ENCODE assay signal across 10 mouse cellular contexts in the genomic region with DNA sequence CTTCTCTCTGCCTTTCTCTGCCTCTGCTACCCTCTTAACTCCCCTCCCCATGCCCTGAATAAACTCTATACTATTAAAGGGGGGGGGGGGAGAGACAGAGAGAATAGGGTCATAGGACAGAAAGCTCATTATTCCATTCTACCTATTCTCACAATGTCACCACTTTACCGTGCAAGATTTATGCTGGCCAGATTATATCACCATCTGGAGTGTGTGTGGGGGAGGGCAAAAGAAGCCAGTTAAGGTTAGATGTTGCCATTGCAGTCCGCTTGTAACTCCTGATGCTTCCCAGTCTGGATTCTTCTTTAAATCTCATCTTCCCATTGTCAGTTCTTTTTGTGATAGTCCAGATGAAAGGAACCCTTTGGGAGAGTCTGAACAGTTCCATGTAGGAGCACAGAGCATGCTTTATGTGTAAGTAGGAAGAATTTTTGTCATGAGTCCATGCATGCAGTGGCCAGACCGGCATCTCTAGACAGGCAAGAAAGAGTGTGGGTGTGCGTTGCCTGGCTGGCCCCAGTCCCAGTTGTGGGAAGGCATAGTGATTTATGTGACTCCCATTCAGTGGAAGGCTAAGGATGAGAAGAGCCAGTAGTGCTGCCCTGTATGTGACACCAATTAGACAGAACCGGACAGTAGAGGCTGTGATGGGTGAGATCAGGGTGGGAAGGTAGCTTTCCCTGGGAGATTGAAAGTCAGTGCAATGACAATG. TPM values are rescaled to one million over a fixed set of nuclear protein-coding genes. Genes with fewer than 3 reads are reported as not detected.
DNase-seq lines count a peak whose midpoint lies in the region; ATAC-seq lines count a peak whose summit lies in the region.
"Had no signal": no experiment of that assay in that cellular context is flagged by ENCODE, and none has a peak within 500 bp of the region (broad histone marks: within the 10 kb centered on the region; RNA-seq: fewer than 3 reads in every experiment).

No protein-coding gene starts in this region.

- DNase-seq in embryonic facial prominence, embryonic 14.5 days (ENCODE audit: low spot score) = no peak
- DNase-seq in embryonic facial prominence, embryonic 10.5 days (ENCODE audit: low spot score) = no peak
- DNase-seq in ovary, postnatal 36 days (ENCODE audit: low spot score) = peak; percentile 12
- no peak for DNase-seq in ovary, adult 18-20 months (ENCODE audit: low spot score)
- DNase-seq in layer of hippocampus, adult 8-10 months (ENCODE audit: low spot score in 2 of 2) = peak; percentile 23 to 36
- DNase-seq in right cerebral cortex, postnatal 36 days (ENCODE audit: low spot score in 2 of 2) = peak; percentile 37 to 51
- no peak for DNase-seq in gastrocnemius, postnatal 25 days
- no peak for DNase-seq in thymus, postnatal 25 days

- H3K27ac ChIP-seq in embryonic facial prominence, embryonic 14.5 days (replicated peaks; ENCODE audit: low read depth, low read length) = no peak overlapping the region
- no peak overlapping the region for H3K27ac ChIP-seq in embryonic facial prominence, embryonic 10.5 days (replicated peaks)
- H3K27ac ChIP-seq: stomach, embryonic 15.5 days had no signal

- no peaks in the 10 kb centered on the region for H3K27me3 ChIP-seq in embryonic facial prominence, embryonic 14.5 days (replicated peaks; ENCODE audit: control insufficient read depth, insufficient read depth, low read length)
- no peaks in the 10 kb centered on the region for H3K27me3 ChIP-seq in embryonic facial prominence, embryonic 10.5 days (replicated peaks; ENCODE audit: low read depth, poor library complexity, severe bottlenecking)
- H3K27me3 ChIP-seq: stomach, embryonic 15.5 days had no signal

- ATAC-seq in embryonic facial prominence, embryonic 14.5 days (ENCODE audit: low read depth) = 0 out of 2 replicates have a peak, but pooled peaks have one; percentile 18
- ATAC-seq: lung, postnatal 0 days had no signal

- no peaks in the 10 kb centered on the region for H3K9me3 ChIP-seq in embryonic facial prominence, embryonic 14.5 days (ENCODE audit: control insufficient read depth, low read length)
- H3K9me3 ChIP-seq in embryonic facial prominence, embryonic 10.5 days = peaks cover 5% of the 10 kb centered on the region; the same call in 1 of the 2 replicates
- H3K9me3 ChIP-seq: stomach, embryonic 15.5 days had no signal

- WGBS in embryonic facial prominence, embryonic 14.5 days = 72% methylated on average over 5 of the region's 5 CpGs
- 86% methylated on average over 5 of the region's 5 CpGs for WGBS in embryonic facial prominence, embryonic 10.5 days

- H3K36me3 ChIP-seq in embryonic facial prominence, embryonic 14.5 days (ENCODE audit: control insufficient read depth, insufficient read depth, low read length) = no peaks in the 10 kb centered on the region
- H3K36me3 ChIP-seq in embryonic facial prominence, embryonic 10.5 days (replicated peaks) = no peaks in the 10 kb centered on the region; the same call in 1 of the 2 replicates
- H3K36me3 ChIP-seq: stomach, embryonic 15.5 days had no signal

- H3K4me3 ChIP-seq in embryonic facial prominence, embryonic 14.5 days (ENCODE audit: low read depth, low read length) = no peak overlapping the region
- no peak overlapping the region for H3K4me3 ChIP-seq in embryonic facial prominence, embryonic 10.5 days
- H3K4me3 ChIP-seq: stomach, embryonic 15.5 days had no signal

- H3K4me1 ChIP-seq in embryonic facial prominence, embryonic 14.5 days (ENCODE audit: control insufficient read depth, insufficient read depth, low read length) = peaks cover 11% of the 10 kb centered on the region
- H3K4me1 ChIP-seq in embryonic facial prominence, embryonic 10.5 days = peaks cover 20% of the 10 kb centered on the region
- H3K4me1 ChIP-seq: stomach, embryonic 15.5 days had no signal

- H3K4me2 ChIP-seq in embryonic facial prominence, embryonic 14.5 days (ENCODE audit: low read depth, low read length) = no peak overlapping the region
- H3K4me2 ChIP-seq: stomach, embryonic 15.5 days had no signal

- H3K9ac ChIP-seq in embryonic facial prominence, embryonic 14.5 days (ENCODE audit: low read depth, low read length) = no peak overlapping the region
- H3K9ac ChIP-seq: stomach, embryonic 15.5 days had no signal

RNA-seq across cellular contexts. Expression of a gene that starts 28.8 kb away (rescaled TPM):
- polyA plus RNA-seq in embryonic facial prominence, embryonic 14.5 days (2014; fragmentation: Nextera tagmentation; extraction: Ambion mirVana) = 32.1 and 42.2 TPM in 2 replicates
- polyA plus RNA-seq in embryonic facial prominence, embryonic 10.5 days (2016; fragmentation: Nextera tagmentation; extraction: Ambion mirVana) = 29.6 and 33.2 TPM in 2 replicates
- total RNA-seq in layer of hippocampus, adult 8-10 months (2022) = 10 to 100 TPM; 17.4 to 24.3 (median 20.9) TPM
- 1 to 10 TPM; 8.4 to 9.2 TPM for total RNA-seq in gastrocnemius, postnatal 25 days (2021)

Comparison
In these comparisons a context has a peak if more than half of its experiments do, and no peak if none do; other contexts are left out.
1. DNase-seq: peak in ovary, postnatal 36 days (single experiment), layer of hippocampus, adult 8-10 months (2 of 2) and right cerebral cortex, postnatal 36 days (2 of 2); none in embryonic facial prominence, embryonic 14.5 days (single experiment), embryonic facial prominence, embryonic 10.5 days (single experiment), ovary, adult 18-20 months (single experiment), gastrocnemius, postnatal 25 days (single experiment) and thymus, postnatal 25 days (single experiment).